Mouse (Mus musculus): ENCODE data around the gene Adar.

Gene Adar

GRCm38 (mm10) chr3:89730350-89731331 lies 15.8 kb downstream of the Adar start:
- DNase-seq (ENCODE audit: low read depth, low spot score), result no peak

GRCm38 (mm10) chr3:89732091-89732490 lies 17.3 kb downstream of the Adar start:
- no peak for DNase-seq (ENCODE audit: low read depth, low spot score)

- no peak for DNase-seq (ENCODE audit: low read depth, low spot score)
These were observed 23.7 kb downstream of the Adar start for GRCm38 (mm10) chr3:89738509-89738908.

- DNase-seq (ENCODE audit: low read depth, low spot score), result no peak
These were observed 37.5 kb downstream of the Adar start for GRCm38 (mm10) chr3:89752307-89752706.

GRCm38 (mm10) chr3:89755283-89755682 lies 40.5 kb downstream of the Adar start:
- no peak for DNase-seq (ENCODE audit: low read depth, low spot score)

GRCm38 (mm10) chr3:89757851-89758250 lies 43.0 kb downstream of the Adar start:
- DNase-seq (ENCODE audit: low read depth, low spot score), result no peak

GRCm38 (mm10) chr3:89759786-89760185 lies 45.0 kb downstream of the Adar start:
- DNase-seq (ENCODE audit: low read depth, low spot score), result no peak

GRCm38 (mm10) chr3:89764119-89764724 lies 49.4 kb downstream of the Adar start, which contains the start of gene Chrnb2:
Gene Chrnb2, minus strand, starts transcription at chr3:89764632.
- DNase-seq (ENCODE audit: low read depth, low spot score), result no peak

GRCm38 (mm10) chr3:89769584-89769983 lies 54.8 kb downstream of the Adar start:
- DNase-seq (ENCODE audit: low read depth, low spot score), result no peak

- DNase-seq (ENCODE audit: low read depth, low spot score), result no peak
These were observed 55.7 kb downstream of the Adar start for GRCm38 (mm10) chr3:89770425-89771002.

GRCm38 (mm10) chr3:89772588-89772967 lies 57.8 kb downstream of the Adar start:
- DNase-seq (ENCODE audit: low read depth, low spot score), result peak; percentile 61

- DNase-seq (ENCODE audit: low read depth, low spot score), result peak; percentile 90
These were observed 58.3 kb downstream of the Adar start, which contains the start of gene Ube2q1 for GRCm38 (mm10) chr3:89772968-89773709. Gene Ube2q1, plus strand, starts transcription at chr3:89773616.

GRCm38 (mm10) chr3:89773740-89774211 lies 59.0 kb downstream of the Adar start:
- DNase-seq (ENCODE audit: low read depth, low spot score), result no peak

GRCm38 (mm10) chr3:89774236-89774960 lies 59.6 kb downstream of the Adar start:
- no peak for DNase-seq (ENCODE audit: low read depth, low spot score)

- no peak for DNase-seq (ENCODE audit: low read depth, low spot score)
These were observed 61.2 kb downstream of the Adar start for GRCm38 (mm10) chr3:89776001-89776400.

GRCm38 (mm10) chr3:89780102-89780501 lies 65.3 kb downstream of the Adar start:
- no peak for DNase-seq (ENCODE audit: low read depth, low spot score)

- DNase-seq (ENCODE audit: low read depth, low spot score), result no peak
These were observed 66.8 kb downstream of the Adar start for GRCm38 (mm10) chr3:89781640-89782039.

GRCm38 (mm10) chr3:89784991-89785753 lies 70.3 kb downstream of the Adar start:
- peak; percentile 30 for DNase-seq (ENCODE audit: low read depth, low spot score)

GRCm38 (mm10) chr3:89786275-89786674 lies 71.5 kb downstream of the Adar start:
- no peak for DNase-seq (ENCODE audit: low read depth, low spot score)
